Comparison of ENCODE assay signal across 7 mouse cellular contexts in genomic region chr4:121040323-121040722, GRCm38 (mm10). TPM values are rescaled to one million over a fixed set of nuclear protein-coding genes. Genes with fewer than 3 reads are reported as not detected.
DNase-seq lines count a peak whose midpoint lies in the region; ATAC-seq lines count a peak whose summit lies in the region.

No protein-coding gene starts in this region.

- H3K4me3 ChIP-seq in lung, embryonic 15.5 days: peak overlapping the region; percentile 43
- peak overlapping the region; percentile 43 for H3K4me3 ChIP-seq in liver, embryonic 13.5 days (replicated peaks)
- peak overlapping the region; percentile 49 for H3K4me3 ChIP-seq in stomach, embryonic 16.5 days (replicated peaks; ENCODE audit: low read length)

- DNase-seq in lung, postnatal 4 days: no peak
- DNase-seq in liver, embryonic 13.5 days: no peak
- no peak for DNase-seq in urinary bladder, adult 2 months (ENCODE audit: low spot score)
- no peak for DNase-seq in adrenal gland, adult 18-20 months (ENCODE audit: low spot score in 2 of 2)

- peaks cover 24% of the 10 kb centered on the region for H3K27me3 ChIP-seq in lung, embryonic 15.5 days
- peaks cover 46% of the 10 kb centered on the region for H3K27me3 ChIP-seq in liver, embryonic 13.5 days
- peaks cover 10% of the 10 kb centered on the region; the same call in 1 of the 2 replicates for H3K27me3 ChIP-seq in stomach, embryonic 16.5 days (ENCODE audit: control insufficient read depth, insufficient read depth, low read length)

- 61% methylated on average over 14 of the region's 14 CpGs for WGBS in lung, embryonic 15.5 days
- WGBS in liver, embryonic 13.5 days (ENCODE audit: insufficient replicate concordance): 51% methylated on average over 14 of the region's 14 CpGs
- 64% methylated on average over 14 of the region's 14 CpGs for WGBS in stomach, embryonic 16.5 days

- H3K27ac ChIP-seq in lung, embryonic 15.5 days: no peak overlapping the region
- H3K27ac ChIP-seq in liver, embryonic 13.5 days: no peak overlapping the region
- H3K27ac ChIP-seq in stomach, embryonic 16.5 days (ENCODE audit: low read length): peak overlapping the region; percentile 77; the same call in 1 of the 2 replicates

- ATAC-seq in lung, embryonic 15.5 days (ENCODE audit: borderline replicate concordance, extremely low read depth, low FRiP score, low TSS enrichment): no peak
- peak; percentile 20 for ATAC-seq in granulocyte monocyte progenitor cell, adult 5-6 weeks (replicated peaks; ENCODE audit: poor library complexity, severe bottlenecking)
- no peak for ATAC-seq in liver, embryonic 13.5 days (ENCODE audit: low read depth)
- ATAC-seq in stomach, embryonic 16.5 days (ENCODE audit: insufficient read depth, low FRiP score): no peak

- H3K36me3 ChIP-seq in lung, embryonic 15.5 days: no peaks in the 10 kb centered on the region
- H3K36me3 ChIP-seq in liver, embryonic 13.5 days: no peaks in the 10 kb centered on the region
- no peaks in the 10 kb centered on the region for H3K36me3 ChIP-seq in stomach, embryonic 16.5 days (ENCODE audit: control insufficient read depth, insufficient read depth, low read length)

- H3K4me2 ChIP-seq in lung, embryonic 15.5 days: peak overlapping the region; percentile 77
- H3K4me2 ChIP-seq in liver, embryonic 13.5 days: peak overlapping the region; percentile 59
- peak overlapping the region; percentile 54 for H3K4me2 ChIP-seq in stomach, embryonic 16.5 days (ENCODE audit: low read depth, low read length)

- H3K9ac ChIP-seq in lung, embryonic 15.5 days: no peak overlapping the region
- no peak overlapping the region for H3K9ac ChIP-seq in liver, embryonic 13.5 days
- H3K9ac ChIP-seq in stomach, embryonic 16.5 days (ENCODE audit: low read length): peak overlapping the region; percentile 67

- H3K4me1 ChIP-seq in lung, embryonic 15.5 days: peaks cover 28% of the 10 kb centered on the region
- H3K4me1 ChIP-seq in liver, embryonic 13.5 days (replicated peaks): 0 out of 2 replicates have a peak, but pooled peaks cover 4% of the 10 kb centered on the region
- H3K4me1 ChIP-seq in stomach, embryonic 16.5 days (ENCODE audit: control insufficient read depth, insufficient read depth, low read length): peaks cover 13% of the 10 kb centered on the region

- H3K9me3 ChIP-seq in lung, embryonic 15.5 days: no peaks in the 10 kb centered on the region
- no peaks in the 10 kb centered on the region for H3K9me3 ChIP-seq in liver, embryonic 13.5 days (replicated peaks)
- no peaks in the 10 kb centered on the region for H3K9me3 ChIP-seq in stomach, embryonic 16.5 days (replicated peaks; ENCODE audit: control insufficient read depth, low read length)

RNA-seq across cellular contexts. Expression of gene Col9a2, which starts 1.1 kb away (rescaled TPM):
- 12.3 and 12.5 TPM in 2 replicates for polyA plus RNA-seq in lung, embryonic 15.5 days (2015; fragmentation: Nextera tagmentation; extraction: Ambion mirVana)
- total RNA-seq in granulocyte monocyte progenitor cell, adult 5-6 weeks (2014; fragmentation: Nextera tagmentation): not detected in 2 replicates
- not detected in 2 replicates for total RNA-seq in granulocyte monocyte progenitor cell, adult 5-6 weeks (2017)
- polyA plus RNA-seq in liver, embryonic 13.5 days (2015; fragmentation: Nextera tagmentation; extraction: Ambion mirVana): 1.8 and 2.3 TPM in 2 replicates
- 3.5 and 6.2 TPM in 2 replicates for polyA plus RNA-seq in stomach, embryonic 16.5 days (2015; fragmentation: Nextera tagmentation; extraction: Ambion mirVana)
- 0.17 and 0.21 TPM in 2 replicates for polyA plus RNA-seq in urinary bladder, adult 2 months (2012; rRNA removed)
- total RNA-seq in adrenal gland, adult 18-20 months (2021): under 1 TPM; 0.33 to 0.42 TPM

RNA-seq across cellular contexts. Expression of gene Smap2, which starts 23.3 kb away (rescaled TPM):
- 14.3 and 14.5 TPM in 2 replicates for polyA plus RNA-seq in lung, embryonic 15.5 days (2015; fragmentation: Nextera tagmentation; extraction: Ambion mirVana)
- total RNA-seq in granulocyte monocyte progenitor cell, adult 5-6 weeks (2014; fragmentation: Nextera tagmentation): 44.9 and 53.4 TPM in 2 replicates
- total RNA-seq in granulocyte monocyte progenitor cell, adult 5-6 weeks (2017): 16.4 and 18.2 TPM in 2 replicates
- polyA plus RNA-seq in liver, embryonic 13.5 days (2015; fragmentation: Nextera tagmentation; extraction: Ambion mirVana): 19.8 and 23.7 TPM in 2 replicates
- polyA plus RNA-seq in stomach, embryonic 16.5 days (2015; fragmentation: Nextera tagmentation; extraction: Ambion mirVana): 8.3 and 10.0 TPM in 2 replicates
- polyA plus RNA-seq in urinary bladder, adult 2 months (2012; rRNA removed): 13.5 and 17.5 TPM in 2 replicates
- 10 to 100 TPM; 28.9 to 34.6 TPM for total RNA-seq in adrenal gland, adult 18-20 months (2021)

RNA-seq across cellular contexts. Expression of gene Zmpste24, which starts 57.7 kb away (rescaled TPM):
- 38.2 and 39.9 TPM in 2 replicates for polyA plus RNA-seq in lung, embryonic 15.5 days (2015; fragmentation: Nextera tagmentation; extraction: Ambion mirVana)
- total RNA-seq in granulocyte monocyte progenitor cell, adult 5-6 weeks (2014; fragmentation: Nextera tagmentation): 45.8 and 60.4 TPM in 2 replicates
- 61.7 and 81.3 TPM in 2 replicates for total RNA-seq in granulocyte monocyte progenitor cell, adult 5-6 weeks (2017)
- 23.4 and 30.2 TPM in 2 replicates for polyA plus RNA-seq in liver, embryonic 13.5 days (2015; fragmentation: Nextera tagmentation; extraction: Ambion mirVana)
- 38.1 and 41.9 TPM in 2 replicates for polyA plus RNA-seq in stomach, embryonic 16.5 days (2015; fragmentation: Nextera tagmentation; extraction: Ambion mirVana)
- 26.4 and 31.9 TPM in 2 replicates for polyA plus RNA-seq in urinary bladder, adult 2 months (2012; rRNA removed)
- 10 to 100 TPM; 39.3 to 51.6 TPM for total RNA-seq in adrenal gland, adult 18-20 months (2021)
